Mouse (Mus musculus): ENCODE results near the gene Rnf169.

Rnf169 gene

GRCm38 (mm10) chr7:99980132-99980591 is at the start of gene Rnf169:
Gene Rnf169 (minus strand): TSS chr7:99980448.
- peak; percentile 94 for DNase-seq (ENCODE audit: low read depth, low spot score)

DNA sequence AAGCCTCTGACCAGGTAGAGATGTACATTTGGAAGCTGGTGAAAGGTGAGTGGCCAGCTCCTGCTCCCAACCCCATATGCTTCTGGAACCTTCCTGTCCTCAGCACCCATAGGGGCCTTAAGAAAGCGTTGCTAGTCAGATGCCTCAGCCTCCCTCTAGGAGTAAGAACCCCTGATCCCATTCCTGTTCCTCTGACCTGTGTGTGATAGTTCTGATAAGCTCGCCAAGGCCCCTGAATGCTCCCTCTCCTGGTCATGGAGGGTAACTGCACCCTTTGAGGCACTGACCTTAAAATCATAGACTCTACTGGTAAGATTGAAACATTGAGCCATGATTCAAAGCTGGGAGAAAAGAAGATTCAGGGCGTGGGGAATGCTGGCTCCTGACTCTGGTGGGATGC is 49.1 kb upstream of the Rnf169 start:
- DNase-seq (ENCODE audit: low read depth, low spot score) = peak; percentile 46

GRCm38 (mm10) chr7:100027353-100027752 is 47.1 kb upstream of the Rnf169 start:
- DNase-seq (ENCODE audit: low read depth, low spot score) = no peak

DNA sequence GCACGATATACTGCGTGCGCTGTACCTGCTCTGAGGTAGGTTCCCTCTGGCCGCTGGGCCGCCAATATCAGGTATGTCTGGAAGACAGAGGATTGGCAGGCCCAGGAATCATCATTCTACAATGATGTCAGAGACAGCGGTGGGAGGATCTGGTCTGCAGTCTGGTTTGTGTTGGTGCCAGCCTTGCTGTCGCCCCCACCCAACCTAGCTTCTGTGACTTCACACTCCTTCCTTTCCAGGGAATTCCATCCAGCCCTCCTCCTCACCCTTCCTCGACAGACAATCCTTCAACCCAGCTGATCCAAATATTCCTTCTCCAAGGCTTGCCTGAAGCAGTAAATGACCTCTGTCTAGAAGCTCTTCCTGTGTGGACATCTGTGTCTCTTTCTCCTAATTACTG is 36.8 kb upstream of the Rnf169 start:
- DNase-seq (ENCODE audit: low read depth, low spot score) = no peak

DNA sequence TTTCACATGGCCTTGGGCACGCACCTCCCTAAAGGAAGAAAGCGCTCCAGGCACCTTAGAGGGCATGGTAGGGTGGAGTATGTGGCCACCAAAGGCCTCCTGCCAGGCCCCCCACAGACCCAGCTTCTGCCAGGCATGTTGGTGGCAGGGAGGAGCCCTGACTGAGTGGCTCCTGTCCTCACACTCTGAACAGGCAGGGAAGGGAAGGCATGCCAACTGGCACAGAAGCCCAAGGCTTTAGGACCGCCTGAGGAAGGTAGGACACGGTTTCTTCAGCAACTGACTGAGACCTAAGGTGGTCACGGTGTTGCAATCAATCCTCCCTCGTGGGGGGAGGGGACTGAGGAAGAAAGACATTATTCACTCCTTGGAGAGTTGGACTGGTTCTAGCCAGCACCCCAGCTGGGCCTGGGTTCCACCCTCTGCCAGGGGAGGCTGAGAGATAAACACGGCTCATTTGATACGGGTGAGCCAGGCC is 33.9 kb upstream of the Rnf169 start:
- DNase-seq (ENCODE audit: low read depth, low spot score) = no peak

GRCm38 (mm10) chr7:100012515-100012914 is 32.3 kb upstream of the Rnf169 start:
- no peak for DNase-seq (ENCODE audit: low read depth, low spot score)

- DNase-seq (ENCODE audit: low read depth, low spot score) = no peak
Observed at GRCm38 (mm10) chr7:100012085-100012484, 31.8 kb upstream of the Rnf169 start.

DNA sequence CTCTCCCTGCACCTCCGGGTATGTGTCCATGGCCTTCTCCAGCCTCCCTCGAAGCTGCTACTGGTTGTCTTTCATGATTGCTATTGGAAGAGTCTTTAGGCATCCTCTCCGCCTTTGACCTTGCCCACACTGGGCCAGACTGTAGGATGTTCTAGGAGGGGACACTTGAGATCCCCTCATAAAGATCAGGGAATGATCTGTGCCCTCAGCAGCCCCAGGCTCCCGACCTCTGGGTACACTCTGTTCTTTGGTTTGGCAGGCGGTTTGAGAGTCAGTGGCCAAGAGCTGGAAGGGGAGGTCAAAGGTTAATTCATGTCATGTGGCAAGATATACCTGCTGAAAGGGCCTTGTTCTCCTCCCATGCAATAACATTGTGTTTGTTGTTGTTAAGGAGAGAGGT is 30.5 kb upstream of the Rnf169 start:
- DNase-seq (ENCODE audit: low read depth, low spot score) = no peak

GRCm38 (mm10) chr7:100009640-100010039 is 29.4 kb upstream of the Rnf169 start:
- peak; percentile 84 for DNase-seq (ENCODE audit: low read depth, low spot score)

GRCm38 (mm10) chr7:100008765-100009164 is 28.5 kb upstream of the Rnf169 start:
- DNase-seq (ENCODE audit: low read depth, low spot score) = no peak

DNA sequence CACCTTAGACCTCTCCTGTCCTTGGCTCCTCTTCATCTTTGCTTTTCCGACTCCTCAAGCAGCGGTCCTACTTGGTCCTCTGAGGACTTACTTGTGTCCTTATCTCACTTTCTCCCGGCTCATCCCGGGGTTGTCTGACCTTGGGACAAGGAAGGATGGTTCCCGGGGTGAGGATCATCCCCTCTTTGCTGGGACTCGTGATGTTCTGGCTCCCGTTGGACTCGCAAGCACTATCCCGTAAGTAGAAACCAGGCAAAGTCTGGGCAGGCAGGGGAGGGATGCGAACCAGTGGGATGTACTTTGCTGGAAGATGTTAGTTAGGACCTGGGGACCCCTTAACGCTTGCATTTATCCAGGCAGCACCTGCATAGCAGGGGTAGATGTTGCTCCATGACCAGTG is 26.2 kb upstream of the Rnf169 start:
- no peak for DNase-seq (ENCODE audit: low read depth, low spot score)

GRCm38 (mm10) chr7:100005790-100006189 is 25.5 kb upstream of the Rnf169 start, which contains the start of gene Chrdl2:
Gene Chrdl2 (plus strand): TSS chr7:100006172.
- DNase-seq (ENCODE audit: low read depth, low spot score) = peak; percentile 36

- peak; percentile 53 for DNase-seq (ENCODE audit: low read depth, low spot score)
Observed at GRCm38 (mm10) chr7:100003781-100004180, 23.5 kb upstream of the Rnf169 start.

GRCm38 (mm10) chr7:99998668-99999067 is 18.4 kb upstream of the Rnf169 start:
- DNase-seq (ENCODE audit: low read depth, low spot score) = no peak

DNA sequence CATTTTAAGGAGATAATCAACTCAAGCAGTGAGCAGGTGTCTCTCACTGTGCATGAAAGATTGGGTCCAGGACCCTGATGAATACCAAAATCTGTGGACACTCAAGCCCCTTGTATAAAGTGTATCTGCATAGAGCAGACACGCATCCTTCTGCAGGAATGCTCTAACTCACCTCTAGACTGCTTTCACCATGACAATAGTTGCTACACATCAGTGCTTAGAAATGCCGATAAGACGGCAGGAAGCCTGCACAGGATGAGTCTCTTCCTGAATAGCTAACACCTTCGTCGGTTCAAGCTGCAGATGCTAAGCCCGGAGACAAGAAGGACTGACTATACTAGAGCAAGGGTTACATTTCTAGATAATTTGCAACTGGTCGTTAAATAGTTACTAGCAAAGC is 14.9 kb upstream of the Rnf169 start:
- no peak for DNase-seq (ENCODE audit: low read depth, low spot score)

DNA sequence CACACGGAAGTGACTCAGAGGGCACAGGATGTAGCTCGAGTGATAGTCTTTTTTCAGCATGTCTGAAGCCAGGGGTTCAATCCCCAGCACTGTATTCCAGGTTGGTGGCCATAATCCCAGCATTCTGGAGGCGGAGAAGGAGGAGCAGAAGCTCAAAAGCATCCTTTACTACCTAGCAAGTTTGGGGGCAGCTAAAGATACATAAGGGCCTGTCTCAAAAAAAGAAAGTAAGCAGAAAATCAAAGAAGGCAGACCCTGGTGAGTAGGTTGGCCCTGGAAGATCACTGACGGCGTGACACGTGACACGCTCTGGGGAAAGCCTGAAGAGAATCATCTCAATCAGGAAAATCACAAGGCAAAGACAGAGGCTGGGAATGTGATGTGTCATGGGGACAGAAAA is 12.9 kb upstream of the Rnf169 start:
- DNase-seq (ENCODE audit: low read depth, low spot score) = no peak

DNA sequence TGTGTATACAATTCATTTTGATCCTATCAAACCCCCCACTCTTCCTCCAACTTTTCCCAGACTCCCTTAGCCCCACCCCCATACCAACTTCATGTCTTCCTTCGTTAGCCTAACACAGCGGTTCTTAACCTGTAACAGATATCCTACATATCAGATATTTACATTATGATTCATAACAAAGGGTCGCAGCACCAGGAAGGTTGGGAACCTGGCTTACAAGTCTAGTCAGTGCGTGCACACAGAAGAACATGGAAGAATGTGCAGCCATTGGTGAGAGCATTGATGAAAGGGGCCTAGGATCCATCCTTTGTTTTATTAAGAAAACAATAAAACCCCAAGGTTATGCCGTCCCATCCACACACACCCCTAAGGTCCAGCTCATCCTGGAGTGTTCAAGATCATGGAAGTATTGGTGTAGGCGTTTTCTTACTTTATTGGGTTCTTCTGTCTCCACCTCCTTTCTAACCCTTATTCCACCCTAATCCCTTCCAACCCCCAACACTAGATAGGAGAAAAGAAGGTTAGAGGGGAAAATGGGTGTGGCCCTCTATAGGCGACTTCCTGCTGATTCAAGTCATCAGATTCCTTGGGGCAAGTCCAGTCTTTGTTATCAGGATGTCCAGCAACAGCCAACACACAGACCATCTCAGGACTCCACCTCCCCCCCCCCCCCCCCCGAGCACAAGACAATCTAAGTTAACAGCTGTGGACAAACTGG is 10.9 kb upstream of the Rnf169 start:
- peak; percentile 57 for DNase-seq (ENCODE audit: low read depth, low spot score)

DNA sequence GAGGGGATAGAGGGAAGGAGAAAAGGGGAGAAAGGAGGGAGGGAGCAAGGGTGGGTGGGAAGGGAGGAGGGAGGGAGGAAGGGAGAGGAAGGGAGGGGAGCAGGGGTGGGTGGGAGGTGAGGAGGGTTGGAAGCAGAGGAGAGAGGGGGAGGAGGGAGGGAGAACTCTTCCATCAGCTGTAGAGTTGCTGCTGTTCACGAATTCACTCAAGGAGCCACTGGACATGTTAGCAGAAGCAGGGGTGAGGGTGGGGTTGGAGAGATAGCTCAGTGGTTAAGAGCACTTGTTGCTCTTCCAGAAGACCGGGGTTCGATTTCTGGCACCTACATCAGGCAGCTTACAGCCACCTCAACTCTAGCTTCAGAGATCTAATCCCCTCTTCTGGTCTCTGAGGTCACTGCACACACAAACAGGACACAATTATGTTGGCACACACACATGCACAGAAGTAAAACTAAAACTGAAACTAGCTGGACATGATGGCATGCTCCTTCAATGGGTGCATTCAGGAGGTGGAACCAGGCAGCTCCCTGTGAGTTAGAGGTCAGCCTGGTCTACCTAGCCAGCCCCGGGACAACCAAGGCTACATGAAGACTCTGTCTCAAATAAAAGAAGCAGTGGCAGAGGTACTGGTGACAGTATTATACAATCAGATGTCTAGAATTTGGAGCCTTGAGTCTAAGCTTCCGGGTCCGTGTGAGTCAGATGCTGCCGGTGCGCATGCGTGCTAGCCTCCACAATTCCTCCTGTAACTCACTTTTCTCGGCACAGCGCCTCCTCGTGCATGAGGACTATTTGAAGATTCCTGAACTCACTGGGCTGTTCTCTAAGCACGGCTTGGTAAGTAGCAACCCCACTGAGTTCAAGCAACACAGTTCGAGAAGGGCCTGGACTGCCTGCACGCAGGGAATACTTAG is 9.9 kb upstream of the Rnf169 start:
- DNase-seq (ENCODE audit: low read depth, low spot score) = peak; percentile 91

GRCm38 (mm10) chr7:99988725-99989124 is 8.5 kb upstream of the Rnf169 start:
- peak; percentile 71 for DNase-seq (ENCODE audit: low read depth, low spot score)

- no peak for DNase-seq (ENCODE audit: low read depth, low spot score)
Observed at GRCm38 (mm10) chr7:99982256-99983242, 2.3 kb upstream of the Rnf169 start.

- peak; percentile 78 for DNase-seq (ENCODE audit: low read depth, low spot score)
Observed at GRCm38 (mm10) chr7:99981311-99981710, 1.1 kb upstream of the Rnf169 start.

Measured in ES-CJ7 (cell line).